Mouse (Mus musculus) liver, embryonic 15.5 days (tissue): ENCODE data around the gene Axin2. TPM values are rescaled to one million over a fixed set of nuclear protein-coding genes. Genes with fewer than 3 reads are reported as not detected.

Experiments
- ATAC-seq: fragments of 200-750 bp; cut with Nextera tagmentation; 2 replicates; pipeline ENCODE4 v1.8.0; 2017; ENCODE audit warnings: moderate number of reproducible peaks, mild to moderate bottlenecking, moderate library complexity; ENCODE audit not compliant: insufficient read depth
- H3K27ac ChIP-seq: fragments of 300-500 bp; sonication (generic); replicated peaks from 2 replicates; pipeline ENCODE4 v1.5.1; 2015; ENCODE audit warnings: mild to moderate bottlenecking, inconsistent platforms
- H3K27me3 ChIP-seq: fragments of 300-500 bp; sonication (generic); 2 replicates; pipeline ENCODE4 v1.6.1; 2015; ENCODE audit warnings: mild to moderate bottlenecking, inconsistent platforms
- H3K36me3 ChIP-seq: fragments of 300-500 bp; sonication (generic); replicated peaks from 2 replicates; pipeline ENCODE4 v1.6.1; 2015; ENCODE audit warnings: moderate library complexity, mild to moderate bottlenecking, inconsistent platforms
- H3K4me1 ChIP-seq: fragments of 300-500 bp; sonication (generic); replicated peaks from 2 replicates; pipeline ENCODE4 v1.6.1; 2015; ENCODE audit warnings: inconsistent platforms
- H3K4me2 ChIP-seq: fragments of 300-500 bp; sonication (generic); 2 replicates; pipeline ENCODE4 v1.6.1; 2015; ENCODE audit warnings: moderate library complexity, mild to moderate bottlenecking, inconsistent platforms
- H3K4me3 ChIP-seq: fragments of 300-500 bp; sonication (generic); replicated peaks from 2 replicates; pipeline ENCODE4 v1.5.1; 2015; ENCODE audit warnings: mild to moderate bottlenecking, inconsistent platforms
- H3K9ac ChIP-seq: fragments of 300-500 bp; sonication (generic); 2 replicates; pipeline ENCODE4 v1.6.1; 2015; ENCODE audit warnings: moderate library complexity, mild to moderate bottlenecking, inconsistent platforms
- H3K9me3 ChIP-seq: fragments of 300-500 bp; sonication (generic); replicated peaks from 2 replicates; pipeline ENCODE4 v1.6.1; 2016; ENCODE audit warnings: inconsistent platforms
- WGBS: fragments of 180-500 bp; shearing (Covaris S2); methylation state at CpG from one replicate; pipeline ENCODE4 v1.1.7; 2015; ENCODE audit warnings: mixed read lengths; ENCODE audit not compliant: insufficient replicate concordance; 5-methylcytosine and 5-hydroxymethylcytosine counted together
- polyA plus RNA-seq: library from polyadenylated mRNA; unstranded; fragments of >200 nt; fragmentation: Nextera tagmentation; extraction: Ambion mirVana; gene quantifications from 2 replicates; pipeline ENCODE4 v1.2.1, GENCODE M21; 2015

Axin2 gene
- polyA plus RNA-seq, 1 experiment from 2014 or later = 0.10 TPM

DNA sequence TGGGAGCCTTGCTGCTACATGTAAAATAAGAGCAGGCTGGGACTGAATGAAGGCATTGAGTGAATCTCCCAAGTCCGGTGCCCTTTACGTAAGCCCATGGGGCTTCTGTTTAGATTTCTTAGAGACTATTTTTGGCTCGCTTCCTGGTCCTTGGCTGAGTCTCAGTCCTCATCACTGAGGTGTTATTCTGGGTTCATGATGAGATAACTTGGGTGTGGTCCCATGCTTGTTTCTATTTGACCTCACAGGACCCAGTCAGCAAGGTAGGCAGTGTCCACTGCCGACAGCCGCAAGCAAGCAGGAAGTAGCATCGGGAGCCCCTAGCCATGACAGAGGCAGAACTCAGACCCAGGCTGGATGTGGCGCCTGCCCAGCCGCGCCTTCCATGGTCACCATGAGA lies 13.7 kb downstream of the Axin2 start:
- 77% methylated on average over 9 of the region's 9 CpGs for WGBS
- no peaks in the 10 kb centered on the region for H3K36me3 ChIP-seq
- no peak overlapping the region for H3K4me3 ChIP-seq
- no peak overlapping the region for H3K27ac ChIP-seq
- no peaks in the 10 kb centered on the region for H3K9me3 ChIP-seq
- no peaks in the 10 kb centered on the region for H3K4me1 ChIP-seq
- no peak for ATAC-seq
- no peak overlapping the region for H3K9ac ChIP-seq
- H3K27me3 ChIP-seq = no peaks in the 10 kb centered on the region
- no peak overlapping the region for H3K4me2 ChIP-seq

GRCm38 (mm10) chr11:108935128-108935868 lies 15.1 kb downstream of the Axin2 start:
- Histone ChIP-seq H3K4me2 (no peak overlapping the region), H3K4me3 (no peak overlapping the region), H3K27ac (no peak overlapping the region), H3K9ac (no peak overlapping the region), H3K36me3 (no peaks in the 10 kb centered on the region), H3K9me3 (no peaks in the 10 kb centered on the region), H3K27me3 (no peaks in the 10 kb centered on the region), H3K4me1 (no peaks in the 10 kb centered on the region)
- no peak for ATAC-seq
- 69% methylated on average over 18 of the region's 18 CpGs for WGBS

DNA sequence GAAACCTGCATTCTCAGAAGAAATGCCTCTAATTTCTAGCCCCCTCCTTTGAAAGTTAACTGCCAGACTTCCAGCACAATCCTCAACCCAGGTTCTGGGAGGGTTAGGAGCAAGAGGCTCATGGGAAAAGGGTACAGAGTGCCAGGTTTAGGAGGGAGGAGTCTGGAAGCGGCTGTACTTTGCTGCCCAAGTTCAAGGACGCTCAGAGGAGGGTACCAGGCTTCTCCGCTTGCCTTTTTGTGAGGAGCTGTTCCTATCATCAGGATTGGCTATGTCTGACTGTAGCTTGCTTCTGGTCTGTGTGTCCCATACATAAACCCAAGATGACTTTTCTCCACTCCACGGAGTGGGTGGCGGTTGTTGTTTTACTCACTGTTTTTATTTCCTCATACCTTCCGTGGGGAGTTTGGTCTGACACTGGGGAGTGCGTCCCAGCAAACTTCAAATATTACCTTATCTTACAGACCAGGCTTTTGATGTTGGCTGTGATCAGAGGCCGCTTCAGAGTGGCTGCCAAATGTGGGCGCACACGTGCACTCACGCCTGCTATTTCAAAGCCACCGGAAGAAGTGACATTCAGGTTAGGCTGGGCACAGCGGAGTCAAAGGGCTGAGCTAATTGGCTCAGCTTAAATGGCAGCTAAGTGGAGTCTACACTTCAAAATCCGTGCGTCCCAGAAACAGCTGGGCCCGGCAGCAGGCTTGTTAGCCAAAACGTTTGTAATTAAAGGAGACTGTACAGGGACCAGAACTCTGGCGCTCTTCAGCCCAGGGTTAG lies 16.1 kb downstream of the Axin2 start:
- Histone ChIP-seq H3K27ac (no peak overlapping the region), H3K9me3 (no peaks in the 10 kb centered on the region), H3K4me2 (no peak overlapping the region), H3K36me3 (no peaks in the 10 kb centered on the region), H3K27me3 (no peaks in the 10 kb centered on the region), H3K4me3 (no peak overlapping the region), H3K9ac (no peak overlapping the region), H3K4me1 (no peaks in the 10 kb centered on the region)
- 56% methylated on average over 18 of the region's 18 CpGs for WGBS
- ATAC-seq = no peak

- Histone ChIP-seq H3K9me3 (no peaks in the 10 kb centered on the region), H3K4me3 (no peak overlapping the region), H3K27ac (no peak overlapping the region), H3K36me3 (no peaks in the 10 kb centered on the region), H3K9ac (no peak overlapping the region), H3K4me1 (no peaks in the 10 kb centered on the region), H3K4me2 (no peak overlapping the region), H3K27me3 (no peaks in the 10 kb centered on the region)
- no peak for ATAC-seq
- WGBS = 70% methylated on average over 19 of the region's 19 CpGs
Observed at GRCm38 (mm10) chr11:108940655-108941412, 20.7 kb downstream of the Axin2 start.

DNA sequence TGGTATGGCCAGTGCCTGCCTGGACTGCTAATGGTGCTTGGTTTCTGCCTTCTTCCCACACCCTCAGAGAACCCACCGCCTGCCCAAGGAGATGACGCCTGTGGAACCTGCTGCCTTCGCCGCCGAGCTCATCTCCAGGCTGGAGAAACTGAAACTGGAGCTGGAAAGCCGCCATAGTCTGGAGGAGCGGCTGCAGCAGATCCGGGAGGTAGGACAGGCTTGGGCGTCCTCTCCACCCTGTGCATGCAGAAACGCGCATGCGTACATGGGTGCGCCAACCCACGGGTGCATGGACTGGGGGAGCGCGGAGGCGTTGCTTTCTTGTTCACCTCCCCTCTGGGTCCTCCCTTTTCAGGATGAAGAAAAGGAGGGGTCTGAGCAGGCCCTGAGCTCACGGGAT lies 21.7 kb downstream of the Axin2 start:
- H3K27ac ChIP-seq = no peak overlapping the region
- H3K9ac ChIP-seq = no peak overlapping the region
- no peaks in the 10 kb centered on the region for H3K9me3 ChIP-seq
- WGBS = 76% methylated on average over 18 of the region's 18 CpGs
- no peaks in the 10 kb centered on the region for H3K27me3 ChIP-seq
- H3K4me1 ChIP-seq = no peaks in the 10 kb centered on the region
- H3K4me2 ChIP-seq = no peak overlapping the region
- no peak overlapping the region for H3K4me3 ChIP-seq
- no peaks in the 10 kb centered on the region for H3K36me3 ChIP-seq
- no peak for ATAC-seq

- WGBS = 66% methylated on average over 11 of the region's 11 CpGs
- no peaks in the 10 kb centered on the region for H3K27me3 ChIP-seq
- no peak overlapping the region for H3K4me2 ChIP-seq
- H3K4me3 ChIP-seq = no peak overlapping the region
- no peaks in the 10 kb centered on the region for H3K36me3 ChIP-seq
- no peak overlapping the region for H3K9ac ChIP-seq
- H3K27ac ChIP-seq = no peak overlapping the region
- no peak for ATAC-seq
- no peaks in the 10 kb centered on the region for H3K4me1 ChIP-seq
- no peaks in the 10 kb centered on the region for H3K9me3 ChIP-seq
Observed at GRCm38 (mm10) chr11:108943741-108944140, 23.6 kb downstream of the Axin2 start.

DNA sequence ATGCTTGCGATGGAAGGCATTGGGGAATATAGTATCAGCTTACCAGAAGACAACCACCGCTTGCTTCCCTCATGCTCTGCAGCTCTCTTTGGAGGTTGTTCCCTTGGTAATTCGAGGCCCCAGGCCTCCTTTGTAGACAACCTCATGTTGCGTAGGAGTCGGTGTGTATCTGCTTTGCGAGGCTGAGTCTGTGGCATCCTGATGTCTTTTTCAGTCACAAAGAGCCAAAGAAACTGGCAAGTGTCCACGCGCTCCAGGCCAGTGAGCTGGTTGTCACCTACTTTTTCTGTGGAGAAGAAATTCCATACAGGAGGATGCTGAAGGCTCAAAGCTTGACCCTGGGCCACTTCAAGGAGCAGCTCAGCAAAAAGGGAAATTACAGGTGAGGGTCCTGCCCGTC lies 25.5 kb downstream of the Axin2 start:
- H3K27me3 ChIP-seq = no peaks in the 10 kb centered on the region
- H3K4me1 ChIP-seq = no peaks in the 10 kb centered on the region
- no peak overlapping the region for H3K4me3 ChIP-seq
- H3K27ac ChIP-seq = no peak overlapping the region
- H3K36me3 ChIP-seq = no peaks in the 10 kb centered on the region
- H3K9me3 ChIP-seq = no peaks in the 10 kb centered on the region
- no peak overlapping the region for H3K4me2 ChIP-seq
- no peak overlapping the region for H3K9ac ChIP-seq
- WGBS = 78% methylated on average over 9 of the region's 9 CpGs
- no peak for ATAC-seq

DNA sequence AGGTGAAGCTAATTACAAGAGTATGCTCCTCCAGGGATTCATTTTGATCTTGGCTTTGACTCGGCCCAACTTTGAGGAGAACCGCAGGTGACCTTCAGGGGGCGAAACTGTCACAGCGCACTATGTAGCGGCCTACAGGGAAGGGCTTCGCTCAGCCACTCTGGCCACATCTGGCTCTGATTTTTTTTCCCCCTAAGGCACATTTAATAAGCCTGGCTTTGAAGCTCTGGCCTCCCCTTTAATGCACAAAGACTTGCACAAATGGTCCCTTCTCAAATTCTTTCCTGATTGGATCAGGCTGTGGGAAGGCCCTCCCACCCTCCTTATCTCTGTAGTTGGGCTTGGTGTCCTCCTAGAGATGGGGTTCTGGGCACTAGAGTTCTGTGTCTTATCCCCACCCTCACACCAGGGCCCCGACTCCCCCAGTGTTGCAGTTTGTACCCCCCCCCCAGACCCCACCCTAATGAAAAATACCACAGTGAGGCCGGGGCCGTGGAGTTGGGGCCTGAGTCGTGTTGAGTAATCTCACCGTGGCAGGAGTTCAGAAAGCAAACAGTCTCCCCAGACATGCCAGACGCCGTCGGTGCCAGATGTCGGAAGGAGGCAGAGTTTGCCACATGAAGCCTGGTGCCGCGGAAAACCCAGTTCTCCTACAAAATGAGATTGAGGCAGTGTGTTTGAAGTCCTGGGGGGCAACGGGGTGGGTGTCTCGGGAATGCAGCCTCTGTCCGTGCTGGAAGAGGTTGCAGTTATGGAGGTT lies 27.5 kb downstream of the Axin2 start:
- H3K9me3 ChIP-seq = no peaks in the 10 kb centered on the region
- no peak overlapping the region for H3K4me2 ChIP-seq
- no peak for ATAC-seq
- H3K9ac ChIP-seq = no peak overlapping the region
- no peak overlapping the region for H3K4me3 ChIP-seq
- H3K4me1 ChIP-seq = no peaks in the 10 kb centered on the region
- no peak overlapping the region for H3K27ac ChIP-seq
- H3K36me3 ChIP-seq = no peaks in the 10 kb centered on the region
- WGBS = 67% methylated on average over 20 of the region's 20 CpGs
- no peaks in the 10 kb centered on the region for H3K27me3 ChIP-seq

GRCm38 (mm10) chr11:108948501-108948900 lies 28.4 kb downstream of the Axin2 start:
- Histone ChIP-seq H3K9me3 (no peaks in the 10 kb centered on the region), H3K9ac (no peak overlapping the region), H3K36me3 (no peaks in the 10 kb centered on the region), H3K4me1 (no peaks in the 10 kb centered on the region), H3K4me2 (no peak overlapping the region), H3K4me3 (no peak overlapping the region), H3K27me3 (no peaks in the 10 kb centered on the region), H3K27ac (no peak overlapping the region)
- ATAC-seq = no peak
- WGBS = 78% methylated on average over 7 of the region's 7 CpGs

DNA sequence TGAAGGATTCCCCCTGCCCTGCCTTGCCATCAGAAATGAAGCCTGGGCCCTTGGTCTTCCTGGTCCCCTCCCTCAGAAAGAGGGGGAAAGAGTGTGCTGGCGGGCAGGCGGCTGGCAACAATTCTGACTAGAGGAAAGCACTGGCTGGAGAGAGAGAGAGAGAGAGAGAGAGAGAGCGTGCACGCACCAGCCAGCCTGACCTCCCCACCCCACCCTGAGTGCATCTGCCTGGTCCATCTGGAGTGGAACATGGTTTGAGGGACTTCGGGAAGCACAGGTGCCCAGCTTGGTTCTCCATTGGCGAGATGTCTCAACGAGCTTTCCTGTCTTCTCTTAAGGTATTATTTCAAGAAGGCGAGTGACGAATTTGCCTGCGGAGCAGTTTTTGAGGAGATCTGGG lies 28.8 kb downstream of the Axin2 start:
- H3K27me3 ChIP-seq = no peaks in the 10 kb centered on the region
- no peak overlapping the region for H3K4me2 ChIP-seq
- 83% methylated on average over 10 of the region's 10 CpGs for WGBS
- H3K9me3 ChIP-seq = no peaks in the 10 kb centered on the region
- no peak overlapping the region for H3K27ac ChIP-seq
- no peak overlapping the region for H3K4me3 ChIP-seq
- no peaks in the 10 kb centered on the region for H3K4me1 ChIP-seq
- H3K36me3 ChIP-seq = no peaks in the 10 kb centered on the region
- no peak for ATAC-seq
- no peak overlapping the region for H3K9ac ChIP-seq

DNA sequence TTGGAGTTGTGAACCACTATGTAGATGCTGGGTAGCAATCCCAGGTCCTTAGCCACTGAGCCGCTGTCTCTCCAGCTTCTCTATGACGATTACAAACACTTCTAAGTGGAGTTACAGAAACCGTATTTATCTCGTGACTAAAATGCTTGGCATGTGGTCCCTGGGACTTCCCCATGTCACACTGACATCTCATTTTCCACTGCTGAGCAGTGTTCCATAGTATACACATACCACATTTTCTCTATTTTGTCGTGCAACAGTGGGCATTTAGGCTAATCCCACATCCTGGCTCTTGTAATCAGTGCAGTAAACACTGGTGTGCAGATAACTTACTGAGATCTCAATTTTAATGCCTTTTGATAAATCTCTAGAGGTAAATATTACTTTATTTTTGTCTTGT lies 32.2 kb downstream of the Axin2 start:
- no peak for ATAC-seq
- no peaks in the 10 kb centered on the region for H3K9me3 ChIP-seq
- WGBS = 59% methylated on average over 5 of the region's 5 CpGs

More for the DNA sequence above, 32.2 kb downstream of the Axin2 start:
- no peaks in the 10 kb centered on the region for H3K4me1 ChIP-seq
- no peak overlapping the region for H3K27ac ChIP-seq
- H3K9ac ChIP-seq = no peak overlapping the region
- no peak overlapping the region for H3K4me2 ChIP-seq
- H3K4me3 ChIP-seq = no peak overlapping the region
- H3K27me3 ChIP-seq = no peaks in the 10 kb centered on the region
- H3K36me3 ChIP-seq = no peaks in the 10 kb centered on the region
